Mouse (Mus musculus): Measurements from ENCODE around the gene Ceacam2.

DNA sequence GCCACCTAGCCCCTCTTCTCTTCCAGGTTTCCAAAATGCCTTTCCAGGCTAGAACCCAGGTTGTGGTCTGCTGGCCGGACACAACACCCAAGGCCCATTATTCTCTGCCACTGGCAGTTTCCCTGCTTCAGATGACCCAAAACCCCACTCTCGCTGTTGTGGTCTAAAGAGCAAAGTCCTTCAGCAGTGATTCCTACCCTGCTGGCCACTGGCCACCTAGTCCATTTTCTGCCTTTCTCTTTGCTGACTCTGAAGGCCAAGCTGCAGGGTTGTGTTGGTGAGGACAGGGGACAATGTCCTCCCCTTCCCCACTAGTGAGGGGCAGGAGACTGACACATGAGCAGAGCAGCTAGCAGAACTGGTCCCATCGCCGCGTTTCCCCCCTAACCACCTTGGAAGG is 35.4 kb upstream of the Ceacam2 start:
- no peak for TF ChIP-seq GATA1 (IDR thresholded peaks at IDR 0.05; ENCODE audit: borderline replicate concordance, low read length)
- no peak for TF ChIP-seq CTCF (IDR thresholded peaks at IDR 0.05; ENCODE audit: low read depth, low read length)
- TF ChIP-seq TAL1 (conservative IDR thresholded peaks at IDR 0.05; ENCODE audit: low read depth, low read length) = no peak

Measured in G1E (cell line).